Mouse (Mus musculus) ES-Bruce4 (cell line): ENCODE results near the gene Brsk2.

Experiments used
- CTCF ChIP-seq: IDR thresholded peaks from one replicate; pipeline ENCODE4 v1.8.1; 2011; ENCODE audit warnings: low read depth, low read length
- EP300 ChIP-seq: IDR thresholded peaks from 2 replicates; pipeline ENCODE4 v1.6.1; 2011; ENCODE audit warnings: low read depth, low read length; ENCODE audit not compliant: insufficient read depth
- POLR2A ChIP-seq: IDR thresholded peaks from one replicate; pipeline ENCODE4 v1.8.1; 2011; ENCODE audit warnings: low read length; ENCODE audit not compliant: insufficient read depth

DNA sequence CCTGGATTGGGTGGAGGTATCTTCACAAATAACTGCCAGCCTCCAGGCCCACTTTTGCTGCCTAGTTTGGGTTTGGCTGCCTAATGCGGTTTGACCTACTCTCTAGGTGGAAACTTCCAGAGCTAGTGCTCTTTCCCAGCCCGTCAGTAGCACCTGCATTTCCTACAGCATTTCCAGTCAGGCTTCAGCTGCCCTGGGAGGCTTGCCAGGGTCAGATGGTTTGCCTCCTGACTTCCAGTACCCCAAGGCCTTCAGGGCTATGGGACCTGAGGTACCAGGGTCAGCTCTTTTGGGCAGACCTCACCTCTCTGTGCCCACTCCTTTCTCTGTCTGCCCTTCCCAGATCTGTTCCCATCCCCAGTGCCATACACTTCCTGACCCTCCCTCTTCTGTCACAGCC lies 11.4 kb downstream of the Brsk2 start:
- TF ChIP-seq CTCF (no peak), POLR2A (no peak), EP300 (no peak)
